Mouse (Mus musculus) heart, embryonic 14.5 days (tissue): ENCODE measurements around the gene Zfhx3. TPM values are rescaled to one million over a fixed set of nuclear protein-coding genes. Genes with fewer than 3 reads are reported as not detected.

Experiments used
- ATAC-seq: fragments of 200-750 bp; cut with Nextera tagmentation; 2 replicates; pipeline ENCODE4 v1.8.0; 2017; ENCODE audit warnings: low read depth, moderate TSS enrichment; ENCODE audit not compliant: insufficient number of reproducible peaks, insufficient read depth, low FRiP score
- H3K27ac ChIP-seq, 2 experiments: fragments of 200-500 bp in 1 of 2; fragments of 300-500 bp in 1 of 2; sonication (generic) in 1 of 2; replicated peaks in 1 of 2; 2 replicates each; pipeline ENCODE4 v1.5.1; 2012 to 2014; ENCODE audit warnings: low read depth in 2 of 2, low read length in 2 of 2, control low read depth in 1 of 2, mild to moderate bottlenecking in 1 of 2, mixed read lengths in 1 of 2; ENCODE audit not compliant: control insufficient read depth in 1 of 2, insufficient read depth in 1 of 2
- H3K27me3 ChIP-seq: fragments of 300-500 bp; sonication (generic); 2 replicates; pipeline ENCODE4 v1.6.1; 2014; ENCODE audit warnings: mild to moderate bottlenecking, low read length, control low read depth; ENCODE audit not compliant: control insufficient read depth, insufficient read depth
- H3K36me3 ChIP-seq: fragments of 300-500 bp; sonication (generic); 2 replicates; pipeline ENCODE4 v1.6.1; 2014; ENCODE audit warnings: mild to moderate bottlenecking, control low read depth, low read length, mixed read lengths; ENCODE audit not compliant: control insufficient read depth, insufficient read depth
- H3K4me1 ChIP-seq, 2 experiments: fragments of 200-500 bp in 1 of 2; fragments of 300-500 bp in 1 of 2; sonication (generic) in 1 of 2; 2 replicates each; pipeline ENCODE4 v1.6.1; 2012 to 2014; ENCODE audit warnings: low read length in 2 of 2, control low read depth in 1 of 2, mixed read lengths in 1 of 2; ENCODE audit not compliant: control insufficient read depth in 2 of 2, insufficient read depth in 2 of 2
- H3K4me2 ChIP-seq: fragments of 300-500 bp; sonication (generic); 2 replicates; pipeline ENCODE4 v1.6.1; 2014; ENCODE audit warnings: mild to moderate bottlenecking, low read length
- H3K4me3 ChIP-seq, 2 experiments: fragments of 200-500 bp in 1 of 2; fragments of 300-500 bp in 1 of 2; sonication (generic) in 1 of 2; 2 replicates each; pipeline ENCODE4 v1.5.1; 2012 to 2014; ENCODE audit warnings: low read length in 2 of 2, mild to moderate bottlenecking in 2 of 2, control low read depth in 1 of 2, low read depth in 1 of 2, moderate library complexity in 1 of 2; ENCODE audit not compliant: control insufficient read depth in 1 of 2, insufficient read depth in 1 of 2
- H3K9ac ChIP-seq: fragments of 300-500 bp; sonication (generic); 2 replicates; pipeline ENCODE4 v1.6.1; 2014; ENCODE audit warnings: mild to moderate bottlenecking, low read length
- H3K9me3 ChIP-seq: fragments of 300-500 bp; sonication (generic); 2 replicates; pipeline ENCODE4 v1.6.1; 2016; ENCODE audit warnings: low read length, control low read depth; ENCODE audit not compliant: control insufficient read depth
- WGBS: fragments of 180-500 bp; shearing (Covaris S2); extraction: QIAGEN DNeasy Blood & Tissue Kit; methylation state at CpG from one replicate; pipeline ENCODE4 v1.1.7; 2014; 5-methylcytosine and 5-hydroxymethylcytosine counted together
- polyA plus RNA-seq: library from polyadenylated mRNA; unstranded; fragments of >200 nt; fragmentation: Nextera tagmentation; extraction: Ambion mirVana; gene quantifications from 2 replicates; pipeline ENCODE4 v1.2.1, GENCODE M21; 2014

Gene Zfhx3
- polyA plus RNA-seq, 1 experiment from 2014 or later: 6.4 TPM

DNA sequence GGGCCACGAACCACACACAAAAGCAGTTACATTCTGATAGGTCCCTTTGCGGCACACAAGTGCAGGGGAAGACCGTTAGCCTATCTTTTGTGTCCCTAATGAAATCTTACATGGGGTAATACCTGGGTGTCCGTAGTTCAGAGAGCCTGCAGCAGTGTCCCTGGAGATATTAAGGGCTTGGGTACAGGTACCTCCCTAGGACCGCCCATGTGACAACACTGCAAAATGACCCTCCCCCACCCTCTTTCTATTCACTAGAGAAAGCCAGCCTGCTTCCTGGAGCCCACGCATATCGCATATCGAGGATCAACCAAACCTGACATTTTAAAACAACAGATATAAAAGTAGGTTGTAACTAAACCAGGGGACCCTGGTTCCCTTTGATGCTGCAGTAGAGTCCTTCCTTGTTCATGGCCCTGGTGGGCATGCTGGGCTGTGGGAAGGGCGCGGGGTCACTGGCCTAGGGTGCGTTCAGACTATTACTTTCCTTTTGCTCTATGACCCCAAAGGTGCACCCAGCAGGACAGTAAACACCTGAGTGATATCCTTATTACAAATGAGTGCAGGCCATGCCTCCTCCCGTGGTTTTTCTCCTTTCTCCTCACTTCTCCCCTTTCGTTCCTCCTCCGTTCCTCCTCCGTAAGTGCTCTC lies 206.3 kb downstream of the Zfhx3 start:
- Histone ChIP-seq H3K27ac (no peak overlapping the region), H3K27me3 (no peaks in the 10 kb centered on the region), H3K36me3 (no peaks in the 10 kb centered on the region), H3K4me3 (no peak overlapping the region), H3K4me2 (no peak overlapping the region), H3K9me3 (no peaks in the 10 kb centered on the region), H3K4me1 (no peaks in the 10 kb centered on the region), H3K9ac (no peak overlapping the region)
- no peak for ATAC-seq
- 70% methylated on average over 15 of the region's 15 CpGs for WGBS

DNA sequence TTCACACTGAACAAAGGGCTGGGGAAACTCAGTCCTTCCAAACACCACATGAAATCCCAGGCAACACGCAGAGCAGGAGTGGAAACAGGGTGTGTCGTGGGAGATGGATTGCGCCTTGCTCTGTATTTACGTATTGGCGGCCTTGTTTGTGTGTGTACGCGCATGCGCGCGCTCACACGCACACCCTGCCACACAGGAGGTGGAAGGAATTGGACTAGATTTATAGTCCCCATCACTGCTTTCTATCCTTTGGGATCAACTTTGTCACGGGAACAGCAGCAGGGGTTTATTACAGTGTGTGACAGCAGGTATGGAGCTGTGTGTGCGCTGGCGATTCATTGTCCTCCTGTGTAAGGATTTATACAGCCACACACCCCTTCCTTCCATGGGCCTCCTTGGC lies 228.4 kb downstream of the Zfhx3 start:
- H3K4me3 ChIP-seq: no peak overlapping the region
- no peak overlapping the region for H3K27ac ChIP-seq
- H3K9ac ChIP-seq: no peak overlapping the region
- no peaks in the 10 kb centered on the region for H3K27me3 ChIP-seq
- 91% methylated on average over 14 of the region's 14 CpGs for WGBS
- no peaks in the 10 kb centered on the region for H3K4me1 ChIP-seq
- no peak for ATAC-seq
- H3K9me3 ChIP-seq: no peaks in the 10 kb centered on the region
- no peaks in the 10 kb centered on the region for H3K36me3 ChIP-seq
- no peak overlapping the region for H3K4me2 ChIP-seq

DNA sequence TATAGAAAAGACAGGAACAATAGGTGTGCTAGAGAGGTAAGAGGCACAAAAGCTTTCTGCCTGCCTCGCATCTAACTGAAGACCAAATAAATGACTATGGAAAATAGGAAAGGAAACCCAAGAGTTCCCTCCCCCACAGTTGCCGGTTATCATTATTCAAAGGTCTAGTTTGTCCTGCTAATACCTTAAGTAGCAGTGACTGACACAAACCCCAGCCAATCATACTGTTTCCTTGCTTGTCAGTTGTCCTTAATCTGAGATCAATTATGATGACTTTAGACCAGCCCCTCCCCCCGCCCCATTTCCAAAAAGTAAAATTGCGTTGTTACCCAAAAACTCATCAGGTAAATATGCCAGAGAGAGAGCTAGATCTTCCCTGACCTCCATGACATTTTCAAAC lies 240.9 kb downstream of the Zfhx3 start:
- Histone ChIP-seq H3K36me3 (no peaks in the 10 kb centered on the region), H3K4me1 (no peaks in the 10 kb centered on the region), H3K4me3 (no peak overlapping the region), H3K9ac (no peak overlapping the region), H3K27ac (no peak overlapping the region), H3K27me3 (no peaks in the 10 kb centered on the region), H3K4me2 (no peak overlapping the region), H3K9me3 (no peaks in the 10 kb centered on the region)
- no peak for ATAC-seq
- 76% methylated on average over 4 of the region's 4 CpGs for WGBS

DNA sequence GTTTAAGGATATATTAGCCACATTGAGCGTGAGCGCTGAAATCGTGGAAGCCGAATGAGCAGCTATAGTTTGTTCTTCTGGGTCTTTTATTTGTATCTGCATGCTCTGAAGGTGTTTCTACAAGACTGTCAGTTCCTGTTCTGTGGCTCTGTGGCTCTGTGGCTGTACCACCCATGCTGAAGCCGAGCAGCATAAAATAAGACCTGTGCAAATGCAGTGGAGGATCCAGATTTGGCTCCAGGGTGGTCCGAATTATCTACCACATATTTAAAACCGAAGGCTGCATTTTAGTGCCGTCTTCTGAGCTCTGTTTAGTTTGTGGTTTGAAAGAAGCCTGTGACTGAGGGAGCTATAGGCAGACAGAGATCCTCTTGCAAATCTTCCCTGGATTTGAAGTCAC lies 241.5 kb downstream of the Zfhx3 start:
- H3K4me1 ChIP-seq: no peaks in the 10 kb centered on the region
- H3K9ac ChIP-seq: no peak overlapping the region
- no peaks in the 10 kb centered on the region for H3K27me3 ChIP-seq
- no peaks in the 10 kb centered on the region for H3K36me3 ChIP-seq
- no peak for ATAC-seq
- H3K4me2 ChIP-seq: no peak overlapping the region
- WGBS: 80% methylated on average over 8 of the region's 8 CpGs
- H3K27ac ChIP-seq: no peak overlapping the region
- H3K4me3 ChIP-seq: no peak overlapping the region
- H3K9me3 ChIP-seq: no peaks in the 10 kb centered on the region

DNA sequence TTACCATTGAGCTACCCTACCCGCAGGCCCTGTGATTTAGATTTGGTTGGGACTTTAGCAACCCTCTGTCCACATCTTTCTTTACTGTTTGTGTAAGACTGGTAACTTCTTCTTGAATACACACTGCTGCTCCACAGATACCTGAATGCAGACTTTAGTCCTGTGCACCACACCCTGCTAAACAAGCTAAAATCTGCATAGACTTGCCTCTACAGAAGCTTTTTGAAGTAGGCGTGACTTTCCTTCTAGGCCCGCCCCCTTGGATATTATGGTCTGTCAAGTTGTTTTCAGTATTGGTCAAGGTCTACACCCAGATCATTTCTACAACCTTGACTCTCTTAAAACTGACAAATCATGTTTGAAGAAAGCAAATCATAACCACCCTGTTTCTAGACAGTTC lies 243.8 kb downstream of the Zfhx3 start:
- no peak overlapping the region for H3K4me3 ChIP-seq
- ATAC-seq: no peak
- WGBS: 73% methylated on average over 3 of the region's 3 CpGs

GRCm38 (mm10) chr8:108188044-108188443 lies 245.6 kb downstream of the Zfhx3 start:
- 68% methylated on average over 4 of the region's 4 CpGs for WGBS
- H3K9ac ChIP-seq: no peak overlapping the region
- no peaks in the 10 kb centered on the region for H3K9me3 ChIP-seq
- H3K27ac ChIP-seq: no peak overlapping the region
- H3K4me3 ChIP-seq: no peak overlapping the region
- H3K4me2 ChIP-seq: no peak overlapping the region
- no peaks in the 10 kb centered on the region for H3K27me3 ChIP-seq
- no peaks in the 10 kb centered on the region for H3K4me1 ChIP-seq
- no peaks in the 10 kb centered on the region for H3K36me3 ChIP-seq
- ATAC-seq: no peak

More for the DNA sequence above, 243.8 kb downstream of the Zfhx3 start:
- Histone ChIP-seq H3K4me2 (no peak overlapping the region), H3K27ac (no peak overlapping the region), H3K27me3 (no peaks in the 10 kb centered on the region), H3K9me3 (no peaks in the 10 kb centered on the region), H3K9ac (no peak overlapping the region), H3K36me3 (no peaks in the 10 kb centered on the region), H3K4me1 (no peaks in the 10 kb centered on the region)

DNA sequence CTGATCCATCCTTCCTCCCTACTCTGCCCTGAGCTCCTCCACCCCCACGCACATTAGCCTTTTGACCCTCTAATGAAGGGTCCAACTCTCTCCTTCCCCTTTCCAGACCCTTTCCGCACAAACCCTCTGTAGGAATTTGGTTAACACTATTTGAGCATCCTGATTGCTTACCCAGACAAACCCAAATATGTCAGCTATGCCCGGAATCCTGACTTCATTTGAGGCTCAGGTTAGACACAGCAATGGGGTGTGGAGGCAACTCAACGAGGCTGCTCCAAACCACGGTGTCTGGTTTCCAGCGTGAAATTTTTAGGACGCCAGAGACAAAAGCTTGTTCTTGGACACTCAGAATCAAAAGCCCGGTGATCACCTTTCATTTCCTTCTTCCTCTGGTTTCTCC lies 252.1 kb downstream of the Zfhx3 start:
- ATAC-seq: no peak
- no peak overlapping the region for H3K4me2 ChIP-seq

GRCm38 (mm10) chr8:108215026-108215425 lies 272.6 kb downstream of the Zfhx3 start:
- Histone ChIP-seq H3K9ac (no peak overlapping the region), H3K36me3 (no peaks in the 10 kb centered on the region), H3K9me3 (no peaks in the 10 kb centered on the region), H3K4me1 (peaks cover 5 to 12% of the 10 kb centered on the region in 2 experiments), H3K4me2 (no peak overlapping the region), H3K27me3 (no peaks in the 10 kb centered on the region), H3K4me3 (no peak overlapping the region), H3K27ac (no peak overlapping the region)
- WGBS: 91% methylated on average over 3 of the region's 3 CpGs
- no peak for ATAC-seq

More for the DNA sequence above, 252.1 kb downstream of the Zfhx3 start:
- H3K36me3 ChIP-seq: no peaks in the 10 kb centered on the region
- no peaks in the 10 kb centered on the region for H3K9me3 ChIP-seq
- WGBS: 32% methylated on average over 8 of the region's 8 CpGs
- H3K9ac ChIP-seq: no peak overlapping the region
- H3K4me3 ChIP-seq: no peak overlapping the region
- H3K4me1 ChIP-seq: no peaks in the 10 kb centered on the region
- H3K27ac ChIP-seq: no peak overlapping the region
- H3K27me3 ChIP-seq: no peaks in the 10 kb centered on the region
